In genomic region chr3:123508056-123508674, GRCm38 (mm10) we compare ENCODE assay signal across 8 mouse cellular contexts.
A peak's percentile ranks its signal among the peaks of the same experiment; 100 is the strongest.
DNase-seq lines count a peak whose midpoint lies in the region; ATAC-seq and TF ChIP-seq lines count a peak whose summit lies in the region.

No protein-coding gene starts in this region.

- no peaks in the 10 kb centered on the region for H3K79me2 ChIP-seq in heart, adult 2 months (replicated peaks; ENCODE audit: control insufficient read depth, insufficient read depth, low read length)

- no peaks in the 10 kb centered on the region for H3K9me3 ChIP-seq in embryonic facial prominence, embryonic 14.5 days (ENCODE audit: control insufficient read depth, low read length)
- H3K9me3 ChIP-seq in limb, embryonic 13.5 days: no peaks in the 10 kb centered on the region
- H3K9me3 ChIP-seq in midbrain, embryonic 16.5 days (replicated peaks; ENCODE audit: control insufficient read depth, low read length, poor library complexity, severe bottlenecking): no peaks in the 10 kb centered on the region

- peak overlapping the region; percentile 96 for H3K9ac ChIP-seq in embryonic facial prominence, embryonic 14.5 days (ENCODE audit: low read depth, low read length)
- peak overlapping the region; percentile 81 for H3K9ac ChIP-seq in heart, adult 2 months (ENCODE audit: low read depth, low read length)
- H3K9ac ChIP-seq in limb, embryonic 13.5 days: peak overlapping the region; percentile 93
- peak overlapping the region; percentile 98 for H3K9ac ChIP-seq in midbrain, embryonic 16.5 days (ENCODE audit: low read depth, low read length)

- peaks cover 12% of the 10 kb centered on the region for H3K36me3 ChIP-seq in embryonic facial prominence, embryonic 14.5 days (ENCODE audit: control insufficient read depth, insufficient read depth, low read length)
- H3K36me3 ChIP-seq in heart, adult 2 months (ENCODE audit: control insufficient read depth, insufficient read depth, low read length): peaks cover 16% of the 10 kb centered on the region
- peaks cover 12% of the 10 kb centered on the region for H3K36me3 ChIP-seq in limb, embryonic 13.5 days
- H3K36me3 ChIP-seq in midbrain, embryonic 16.5 days (ENCODE audit: control insufficient read depth, insufficient read depth, low read length): no peaks in the 10 kb centered on the region

- peak; percentile 99 for DNase-seq in 3T3-L1 (ENCODE audit: low read depth, low spot score)
- peak; percentile 91 to 96 for DNase-seq in adrenal gland, postnatal 4 days (ENCODE audit: low spot score in 2 of 2)
- peak; percentile 99 for DNase-seq in embryonic facial prominence, embryonic 14.5 days (ENCODE audit: low spot score)
- peak; percentile 99 for DNase-seq in heart, adult 2 months
- peak; percentile 99 for DNase-seq in kidney, adult 8-10 months
- peak; percentile 97 to 100 for DNase-seq in spleen, postnatal 10 days (ENCODE audit: low spot score in 2 of 2)

- H3K4me2 ChIP-seq in embryonic facial prominence, embryonic 14.5 days (ENCODE audit: low read depth, low read length): peak overlapping the region; percentile 69
- peak overlapping the region; percentile 83 for H3K4me2 ChIP-seq in limb, embryonic 13.5 days (replicated peaks)
- H3K4me2 ChIP-seq in midbrain, embryonic 16.5 days (ENCODE audit: low read length): peak overlapping the region; percentile 85

- TF ChIP-seq POLR2A in heart, adult 2 months (IDR thresholded peaks at IDR 0.05; ENCODE audit: insufficient read depth, low read depth, low read length): peak; percentile 100

- peak; percentile 94 for TF ChIP-seq EP300 in heart, adult 2 months (IDR thresholded peaks at IDR 0.05; ENCODE audit: insufficient read depth, low read depth, low read length)

- intact Hi-C loops in heart, adult 2 months (cut with DNase I): loop anchor here (10.0 kb wide), 3 partner anchors 343 to 583 kb away; partner anchors contain the start of genes 1810037I17Rik and Usp53

- H3K27ac ChIP-seq in embryonic facial prominence, embryonic 14.5 days (replicated peaks; ENCODE audit: low read depth, low read length): peak overlapping the region; percentile 100
- peak overlapping the region; percentile 91 for H3K27ac ChIP-seq in heart, adult 2 months
- H3K27ac ChIP-seq in limb, embryonic 13.5 days: peak overlapping the region; percentile 100
- H3K27ac ChIP-seq in midbrain, embryonic 16.5 days (ENCODE audit: low read length): peak overlapping the region; percentile 99

- H3K4me3 ChIP-seq in embryonic facial prominence, embryonic 14.5 days (ENCODE audit: low read depth, low read length): peak overlapping the region; percentile 85
- H3K4me3 ChIP-seq in heart, adult 2 months: peak overlapping the region; percentile 80
- H3K4me3 ChIP-seq in limb, embryonic 13.5 days: peak overlapping the region; percentile 77
- H3K4me3 ChIP-seq in midbrain, embryonic 16.5 days (ENCODE audit: low read depth, low read length): peak overlapping the region; percentile 76

- ATAC-seq in embryonic facial prominence, embryonic 14.5 days (ENCODE audit: low read depth): peak; percentile 97
- peak; percentile 98 for ATAC-seq in limb, embryonic 13.5 days (ENCODE audit: low FRiP score, low read depth)
- ATAC-seq in midbrain, embryonic 16.5 days: peak; percentile 99

- WGBS in embryonic facial prominence, embryonic 14.5 days: under 1% methylated on average over 50 of the region's 53 CpGs
- WGBS in heart, adult 2 months: under 1% methylated on average over 53 of the region's 53 CpGs
- WGBS in limb, embryonic 13.5 days: under 1% methylated on average over 53 of the region's 53 CpGs
- under 1% methylated on average over 53 of the region's 53 CpGs for WGBS in midbrain, embryonic 16.5 days

- TF ChIP-seq CTCF in heart, adult 2 months (IDR thresholded peaks at IDR 0.05): peak; percentile 40

- H3K27me3 ChIP-seq in embryonic facial prominence, embryonic 14.5 days (replicated peaks; ENCODE audit: control insufficient read depth, insufficient read depth, low read length): no peaks in the 10 kb centered on the region
- H3K27me3 ChIP-seq in heart, adult 2 months (ENCODE audit: control insufficient read depth, insufficient read depth, low read length): no peaks in the 10 kb centered on the region
- H3K27me3 ChIP-seq in limb, embryonic 13.5 days: no peaks in the 10 kb centered on the region
- H3K27me3 ChIP-seq in midbrain, embryonic 16.5 days (ENCODE audit: control insufficient read depth, insufficient read depth, low read depth, low read length): no peaks in the 10 kb centered on the region

- peaks cover 10% of the 10 kb centered on the region; the same call in 1 of the 2 replicates for H3K4me1 ChIP-seq in embryonic facial prominence, embryonic 14.5 days (ENCODE audit: control insufficient read depth, insufficient read depth, low read length)
- H3K4me1 ChIP-seq in heart, adult 2 months (ENCODE audit: control insufficient read depth, insufficient read depth, low read length): no peaks in the 10 kb centered on the region
- peaks cover 22% of the 10 kb centered on the region for H3K4me1 ChIP-seq in limb, embryonic 13.5 days
- peaks cover 22% of the 10 kb centered on the region for H3K4me1 ChIP-seq in midbrain, embryonic 16.5 days (ENCODE audit: control insufficient read depth, insufficient read depth, low read length)

Comparison
In these comparisons a context has a peak if more than half of its experiments do, and no peak if none do; other contexts are left out.
1. Peak in every context shown above with its lines: DNase-seq, ATAC-seq, H3K4me3 ChIP-seq and H3K27ac ChIP-seq.